Mouse (Mus musculus): ENCODE measurements around the gene Enpep.

Enpep gene

DNA sequence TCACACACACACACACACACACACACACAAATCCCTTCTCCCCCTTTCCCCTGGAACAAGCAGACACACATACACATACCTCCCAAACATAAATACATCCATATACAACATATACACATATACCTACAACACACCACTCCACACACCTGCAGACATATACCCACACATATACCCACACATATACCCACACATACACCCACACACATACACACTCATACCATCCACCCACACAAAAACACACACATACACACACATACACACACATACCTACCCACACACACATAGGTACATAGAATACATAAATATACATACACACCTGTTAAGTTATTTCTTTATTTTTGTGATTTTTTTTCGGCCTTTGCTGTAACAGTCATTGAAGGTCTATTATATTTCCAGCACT lies 94.5 kb downstream of the Enpep start:
- DNase-seq: no peak

DNA sequence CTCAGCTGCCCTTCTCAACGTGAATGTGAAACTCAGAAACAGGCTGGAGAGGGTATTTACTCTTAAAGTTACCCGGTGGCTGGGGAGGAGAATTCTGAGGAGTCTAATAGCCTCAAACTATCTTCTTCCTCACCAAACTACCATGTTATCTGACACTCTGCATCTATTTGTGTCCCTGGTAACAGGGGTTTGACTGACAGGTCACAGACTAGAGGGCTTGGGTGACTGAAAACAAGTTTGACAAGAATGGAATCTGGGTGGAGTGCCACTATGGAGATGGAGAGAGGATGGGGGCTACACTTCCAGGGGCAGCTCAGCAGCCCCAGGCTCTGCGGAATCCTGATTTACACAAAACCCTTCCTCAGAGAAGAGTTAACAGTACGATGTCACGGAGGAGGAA lies 105.2 kb downstream of the Enpep start:
- DNase-seq: no peak

DNA sequence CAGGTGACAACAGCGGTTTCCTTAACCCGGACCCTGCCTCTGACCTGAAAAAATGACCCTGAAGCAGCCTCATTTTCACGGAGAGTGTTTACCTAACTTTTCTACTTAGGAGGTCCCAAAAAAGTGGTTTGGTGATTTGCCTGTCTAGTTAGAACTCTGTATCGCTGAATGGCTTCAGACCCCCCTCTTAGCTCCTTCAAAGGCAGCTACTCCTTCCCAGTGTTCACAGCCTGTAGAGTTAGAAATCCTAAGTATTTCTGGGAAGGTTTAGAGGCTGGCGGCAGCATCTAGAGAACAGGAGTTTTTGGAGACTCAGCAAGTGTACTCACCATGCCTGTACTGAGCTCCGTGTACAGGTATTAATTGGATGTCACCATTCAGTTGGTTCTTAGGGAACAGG lies 105.8 kb downstream of the Enpep start:
- DNase-seq: no peak

DNA sequence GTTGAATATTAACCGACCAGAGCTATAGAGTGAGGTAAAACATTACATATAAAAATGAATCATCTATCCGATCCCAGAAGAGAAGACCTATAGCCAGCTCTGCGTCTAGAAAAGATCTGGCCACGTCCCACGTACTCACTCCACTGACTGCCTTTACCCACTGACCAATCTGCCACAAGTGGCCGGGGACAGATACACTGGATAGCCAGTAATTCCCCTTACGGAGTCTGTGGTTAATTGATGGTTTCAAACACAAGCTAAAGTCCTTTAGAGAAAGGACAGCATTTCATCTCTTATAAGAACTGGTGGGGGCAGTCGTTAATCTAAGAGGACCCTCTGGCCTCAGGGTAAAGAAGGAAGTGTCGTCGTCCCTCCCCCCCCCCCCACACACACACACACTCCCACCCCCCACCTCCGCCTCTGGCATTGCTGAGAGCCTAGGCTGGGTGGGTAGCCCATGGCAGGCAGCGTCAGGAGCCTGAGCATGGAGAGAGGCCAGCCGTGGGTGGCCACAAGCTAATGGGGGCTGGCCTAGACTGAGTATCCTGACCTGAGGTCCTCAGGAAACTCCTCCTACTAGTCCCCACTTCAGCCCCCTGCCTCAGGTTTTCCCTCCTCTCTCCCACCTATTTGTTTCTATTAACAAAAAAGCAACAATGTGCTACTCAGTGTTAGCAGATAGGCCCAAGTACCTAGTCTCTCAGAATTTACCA lies 106.8 kb downstream of the Enpep start:
- no peak for DNase-seq

DNA sequence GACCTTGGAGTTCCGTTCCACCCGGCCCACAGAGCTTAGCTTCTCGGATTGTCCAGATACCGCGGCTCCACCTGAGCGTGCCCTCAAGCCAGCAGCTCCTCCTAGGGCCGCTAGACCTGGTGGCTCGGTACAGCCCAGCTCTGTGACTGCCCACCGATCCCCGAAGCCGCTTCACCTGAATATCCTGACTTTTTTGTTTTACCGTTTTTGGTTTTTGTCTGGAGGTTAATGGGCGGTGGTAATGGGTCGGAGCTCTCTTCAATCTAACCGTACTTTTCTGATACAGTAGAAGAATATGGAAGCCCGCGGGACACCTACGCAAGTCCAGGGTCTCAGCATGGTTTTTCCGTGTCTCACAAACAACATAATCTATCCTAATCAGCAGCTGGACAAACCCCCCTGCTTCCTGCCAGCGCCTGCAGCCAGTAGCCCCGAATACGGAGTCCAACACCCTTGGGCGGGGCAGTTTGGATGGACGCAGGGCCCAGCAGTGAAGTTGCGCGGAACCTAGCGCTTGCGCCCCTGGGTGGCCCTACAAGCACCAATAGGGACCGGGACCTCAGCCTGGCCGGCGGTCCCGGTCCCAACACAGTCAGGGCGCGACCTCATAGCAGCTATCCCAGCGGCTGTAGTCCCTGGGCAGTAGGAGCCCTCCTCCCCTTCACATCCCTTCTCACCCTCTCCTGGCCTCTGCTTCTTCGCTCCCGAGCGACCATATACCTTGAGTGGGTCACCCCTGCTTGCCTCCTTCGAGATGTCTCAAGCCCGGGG lies 107.5 kb downstream of the Enpep start:
- DNase-seq: peak; percentile 77 to 79

- DNase-seq: peak in 1 of 2 experiments; percentile 32
Measured at GRCm38 (mm10) chr3:129223964-129224805, 108.3 kb downstream of the Enpep start.

DNA sequence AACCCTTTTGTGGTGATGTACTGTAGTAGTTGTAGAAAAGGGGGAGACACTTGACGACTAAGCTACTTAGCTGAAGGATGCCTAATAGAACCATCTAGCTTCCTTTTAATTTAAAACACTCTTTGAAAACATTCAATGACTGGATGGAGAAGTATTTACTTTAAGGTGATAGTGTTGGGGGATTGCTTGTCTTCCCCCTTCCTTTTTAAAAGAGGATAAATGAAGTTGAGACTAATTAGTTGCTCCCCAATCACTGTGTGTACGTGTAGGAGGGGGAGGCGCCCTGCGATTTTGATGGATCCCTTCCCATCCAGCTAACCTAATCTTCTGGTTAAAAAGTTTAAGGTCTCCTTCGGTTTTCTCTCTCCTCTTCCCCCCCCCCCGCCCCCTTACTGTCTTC lies 109.1 kb downstream of the Enpep start:
- no peak for DNase-seq

DNA sequence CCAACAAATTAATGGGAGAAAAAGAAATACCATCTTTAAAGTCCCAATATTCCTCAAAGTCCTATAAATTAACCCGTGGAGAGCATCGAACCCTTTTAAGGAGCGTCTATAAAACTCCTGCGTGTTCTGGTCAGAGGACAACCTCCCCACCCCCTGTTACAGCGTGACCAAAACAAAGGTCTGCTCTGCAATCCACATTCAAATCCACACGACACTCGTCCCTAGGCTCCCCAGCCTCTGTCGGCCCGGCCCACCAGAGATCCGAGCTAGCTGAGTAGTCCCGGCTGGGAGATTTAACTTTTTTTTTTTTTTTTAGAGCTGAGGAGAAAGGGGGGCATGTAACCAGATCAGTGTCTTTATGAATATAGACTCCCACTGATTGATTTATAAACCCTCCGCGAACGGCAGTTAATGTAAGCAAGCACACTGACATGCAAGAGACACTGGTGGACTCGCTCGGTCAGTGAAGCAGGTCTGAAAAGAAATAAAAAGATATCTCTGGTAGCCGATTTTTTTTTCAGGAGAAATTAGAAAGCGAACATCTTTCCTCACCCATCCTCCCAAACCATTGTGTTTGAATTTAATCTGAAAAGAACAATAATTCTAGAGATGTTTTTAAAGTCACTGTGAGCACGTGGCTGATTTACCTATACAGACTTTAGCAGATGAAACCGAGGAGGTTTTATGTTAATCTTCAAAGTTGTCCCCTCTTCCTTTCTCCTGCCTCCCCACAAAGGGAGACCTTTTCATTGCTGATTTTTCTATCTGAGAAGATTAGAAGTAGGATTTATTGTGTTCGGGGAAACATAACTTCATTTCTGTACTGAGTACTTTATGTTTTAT lies 109.9 kb downstream of the Enpep start:
- no peak for DNase-seq

- DNase-seq: no peak
Measured at GRCm38 (mm10) chr3:129221380-129222260, 110.9 kb downstream of the Enpep start.

- DNase-seq: peak; percentile 81 to 83
Measured at GRCm38 (mm10) chr3:129220681-129221379, 111.7 kb downstream of the Enpep start.

DNA sequence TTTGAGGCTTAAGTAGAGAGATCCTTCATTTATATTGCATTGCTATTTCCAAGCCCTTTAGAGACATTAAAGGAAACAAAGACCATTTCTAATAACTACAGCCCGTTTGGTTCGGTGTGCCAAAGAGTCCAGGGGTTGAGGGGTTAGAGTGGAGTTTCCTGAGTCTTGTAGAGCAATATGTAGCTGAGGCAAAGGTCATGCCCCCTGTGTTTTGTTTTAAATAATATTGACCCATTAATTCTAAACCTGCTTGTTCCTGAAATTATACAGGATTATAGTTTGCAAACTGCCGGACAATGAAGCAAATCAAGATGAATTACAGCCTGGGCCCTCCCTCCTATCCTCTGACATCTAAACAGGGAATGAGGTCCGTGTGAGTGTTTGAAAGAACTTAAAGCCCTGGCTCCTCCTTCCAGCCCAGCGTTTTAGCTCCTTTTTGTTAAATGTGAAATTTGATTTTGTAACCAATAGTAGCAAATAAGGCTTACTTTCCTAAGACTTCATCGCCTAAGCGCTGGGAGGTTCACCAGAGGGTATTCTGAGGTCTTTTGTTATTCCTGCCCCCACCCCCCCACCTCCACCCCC lies 112.3 kb downstream of the Enpep start:
- no peak for DNase-seq
